Mouse (Mus musculus) kidney, embryonic 16.5 days (tissue): Measurements from ENCODE around the gene Rbp7. TPM values are rescaled to one million over a fixed set of nuclear protein-coding genes. Genes with fewer than 3 reads are reported as not detected.
"Not testable (repeated sequence)": the region's sequence is repeated elsewhere in the genome, so short reads cannot be mapped to it uniquely, and the experiment has no call there.

ENCODE experiments used
- ATAC-seq: fragments of 200-750 bp; cut with Nextera tagmentation; 2 replicates; pipeline ENCODE4 v1.8.0; 2017; ENCODE audit warnings: moderate TSS enrichment; ENCODE audit not compliant: low FRiP score, low TSS enrichment
- H3K27ac ChIP-seq: fragments of 300-500 bp; sonication (generic); 2 replicates; pipeline ENCODE4 v1.5.1; 2014; ENCODE audit warnings: low read length
- H3K27me3 ChIP-seq: fragments of 300-500 bp; sonication (generic); 2 replicates; pipeline ENCODE4 v1.6.1; 2014; ENCODE audit warnings: low read length, control low read depth, mixed read lengths; ENCODE audit not compliant: insufficient read depth
- H3K36me3 ChIP-seq: fragments of 300-500 bp; sonication (generic); 2 replicates; pipeline ENCODE4 v1.6.1; 2014; ENCODE audit warnings: low read length, control low read depth, mixed read lengths; ENCODE audit not compliant: insufficient read depth
- H3K4me1 ChIP-seq: fragments of 300-500 bp; sonication (generic); 2 replicates; pipeline ENCODE4 v1.6.1; 2014; ENCODE audit warnings: low read length, control low read depth, mixed read lengths; ENCODE audit not compliant: insufficient read depth
- H3K4me2 ChIP-seq: fragments of 300-500 bp; sonication (generic); replicated peaks from 2 replicates; pipeline ENCODE4 v1.6.1; 2014; ENCODE audit warnings: low read depth, low read length
- H3K4me3 ChIP-seq: fragments of 300-500 bp; sonication (generic); 2 replicates; pipeline ENCODE4 v1.5.1; 2014; ENCODE audit warnings: mild to moderate bottlenecking, low read length
- H3K9ac ChIP-seq: fragments of 300-500 bp; sonication (generic); replicated peaks from 2 replicates; pipeline ENCODE4 v1.6.1; 2014; ENCODE audit warnings: low read length
- H3K9me3 ChIP-seq: fragments of 300-500 bp; sonication (generic); 2 replicates; pipeline ENCODE4 v1.6.1; 2016; ENCODE audit warnings: low read length, control low read depth
- WGBS: fragments of 180-500 bp; shearing (Covaris S2); extraction: QIAGEN DNeasy Blood & Tissue Kit; methylation state at CpG from one replicate; pipeline ENCODE4 v1.1.7; 2014; 5-methylcytosine and 5-hydroxymethylcytosine counted together
- polyA plus RNA-seq: library from polyadenylated mRNA; unstranded; fragments of >200 nt; fragmentation: Nextera tagmentation; extraction: Ambion mirVana; gene quantifications from 2 replicates; pipeline ENCODE4 v1.2.1, GENCODE M21; 2015

Gene Rbp7
- polyA plus RNA-seq, 1 experiment from 2014 or later, result 1.3 TPM

DNA sequence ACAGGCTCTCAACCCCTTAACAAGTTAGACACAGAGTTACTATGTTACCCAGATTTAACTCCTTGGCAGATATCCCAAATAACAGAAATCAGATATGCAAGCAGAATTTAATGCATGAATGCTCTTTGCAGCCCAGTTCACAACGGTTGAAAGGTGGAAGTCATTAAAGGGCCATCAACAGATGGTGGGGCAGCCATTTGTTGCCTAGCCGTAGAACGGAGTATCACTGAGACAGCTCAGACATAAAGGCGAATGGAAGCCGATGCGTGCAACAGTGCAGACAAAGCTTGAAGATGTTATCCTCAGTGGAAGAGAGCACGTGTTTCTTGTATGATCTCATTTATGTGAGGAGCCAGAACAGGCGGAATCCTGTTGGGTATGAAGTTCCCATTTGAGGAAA lies 14.2 kb downstream of the Rbp7 start:
- Histone ChIP-seq H3K27ac (no peak overlapping the region), H3K27me3 (no peaks in the 10 kb centered on the region), H3K4me1 (peaks cover 12% of the 10 kb centered on the region), H3K9ac (no peak overlapping the region), H3K4me2 (no peak overlapping the region), H3K4me3 (no peak overlapping the region), H3K9me3 (no peaks in the 10 kb centered on the region), H3K36me3 (no peaks in the 10 kb centered on the region)
- ATAC-seq, result 0 out of 2 replicates have a peak, but pooled peaks have one; percentile 29
- WGBS, result 23% methylated on average over 8 of the region's 8 CpGs

DNA sequence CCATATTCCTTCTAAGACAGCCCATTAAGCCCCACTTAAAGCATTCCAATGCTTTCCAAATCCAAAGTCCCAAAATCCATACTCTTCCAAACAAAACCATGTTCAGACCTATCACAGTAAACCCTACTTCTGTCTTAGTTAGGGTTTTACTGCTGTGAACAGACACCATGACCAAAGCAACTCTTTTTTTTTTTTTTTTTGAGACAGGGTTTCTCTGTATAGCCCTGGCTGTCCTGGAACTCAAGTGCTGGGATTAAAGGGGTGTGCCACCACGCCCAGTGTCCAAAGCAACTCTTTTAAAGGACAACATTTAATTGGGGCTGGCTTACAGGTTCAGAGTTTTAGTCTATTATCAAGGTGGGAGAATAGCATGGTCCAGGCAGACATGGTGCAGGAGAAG lies 22.9 kb downstream of the Rbp7 start:
- not testable (repeated sequence) for ATAC-seq, H3K9ac ChIP-seq, H3K9me3 ChIP-seq, H3K4me2 ChIP-seq, H3K36me3 ChIP-seq, H3K27ac ChIP-seq, H3K4me3 ChIP-seq, H3K4me1 ChIP-seq, H3K27me3 ChIP-seq
- 90% methylated on average over 1 of the region's 1 CpGs for WGBS

DNA sequence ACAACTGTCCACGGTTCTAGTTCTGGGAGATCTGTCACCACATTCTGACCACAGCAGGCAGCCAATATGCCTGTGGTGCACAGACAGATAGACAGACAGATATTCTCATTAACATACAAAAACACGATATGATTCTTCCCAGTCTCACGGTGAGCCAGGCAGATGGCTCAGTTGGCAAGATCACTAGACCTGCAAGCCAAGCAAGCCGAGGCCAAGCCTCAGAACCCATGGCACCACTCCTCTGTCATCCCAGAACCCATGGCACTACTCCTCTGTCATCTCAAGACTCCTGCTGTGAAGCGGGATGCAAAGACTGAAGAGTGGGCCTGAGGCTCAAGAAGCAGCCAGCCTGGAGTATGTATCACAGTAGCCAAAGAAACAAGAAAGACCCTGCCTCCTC lies 25.2 kb downstream of the Rbp7 start:
- H3K9me3 ChIP-seq, result no peaks in the 10 kb centered on the region
- H3K27ac ChIP-seq, result no peak overlapping the region
- no peak overlapping the region for H3K4me3 ChIP-seq
- no peaks in the 10 kb centered on the region for H3K36me3 ChIP-seq
- H3K27me3 ChIP-seq, result no peaks in the 10 kb centered on the region
- H3K9ac ChIP-seq, result no peak overlapping the region
- no peak overlapping the region for H3K4me2 ChIP-seq
- H3K4me1 ChIP-seq, result peaks cover 6% of the 10 kb centered on the region; the same call in 1 of the 2 replicates
- no peak for ATAC-seq
- 87% methylated on average over 5 of the region's 5 CpGs for WGBS

DNA sequence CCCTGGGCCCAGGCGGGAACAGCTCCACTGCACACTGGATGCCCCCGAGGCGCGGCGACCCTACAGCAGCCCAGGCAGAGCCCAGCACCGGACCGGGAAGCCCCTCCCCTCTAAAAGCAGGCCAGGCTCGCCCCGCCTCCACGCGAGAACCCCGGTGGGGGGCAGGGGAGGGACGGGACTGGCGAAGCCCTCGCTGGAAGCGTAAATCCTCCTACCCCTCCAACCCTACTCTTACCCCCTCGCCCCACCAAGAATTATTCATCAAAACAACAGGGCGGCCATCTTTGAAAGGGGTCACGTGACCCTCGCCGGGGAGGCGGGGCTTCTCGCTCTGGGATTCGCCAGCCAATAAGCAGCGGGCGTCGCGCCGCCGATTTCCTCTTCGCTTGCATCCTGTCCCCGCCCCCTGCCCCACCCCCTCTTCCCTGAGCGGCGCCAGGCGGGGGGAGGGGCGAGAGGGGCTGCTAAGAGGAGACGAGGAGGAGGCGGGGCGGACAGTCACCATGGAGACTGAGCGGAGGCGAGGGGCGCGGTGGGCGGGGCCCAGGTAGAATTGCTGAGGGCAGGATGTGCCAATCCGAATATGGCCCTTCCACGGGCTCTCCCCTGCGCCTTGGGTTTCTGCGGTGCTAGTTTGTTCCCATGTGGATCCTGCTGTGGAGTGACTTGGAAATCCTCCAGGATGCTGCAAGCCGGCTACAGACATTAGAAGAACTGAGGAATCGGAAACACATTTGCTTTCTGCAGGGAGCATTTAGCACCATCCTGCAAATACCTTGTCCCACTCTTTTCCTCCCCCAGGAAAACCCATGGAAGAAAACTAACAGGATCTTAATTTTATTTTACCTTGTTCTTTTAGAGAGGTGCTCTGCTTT lies 28.2 kb downstream of the Rbp7 start, which contains the start of gene Ube4b:
TSS of gene Ube4b (minus strand) at position 425 of the 875 bp plus-strand sequence.
- peak; percentile 96 for ATAC-seq

DNA sequence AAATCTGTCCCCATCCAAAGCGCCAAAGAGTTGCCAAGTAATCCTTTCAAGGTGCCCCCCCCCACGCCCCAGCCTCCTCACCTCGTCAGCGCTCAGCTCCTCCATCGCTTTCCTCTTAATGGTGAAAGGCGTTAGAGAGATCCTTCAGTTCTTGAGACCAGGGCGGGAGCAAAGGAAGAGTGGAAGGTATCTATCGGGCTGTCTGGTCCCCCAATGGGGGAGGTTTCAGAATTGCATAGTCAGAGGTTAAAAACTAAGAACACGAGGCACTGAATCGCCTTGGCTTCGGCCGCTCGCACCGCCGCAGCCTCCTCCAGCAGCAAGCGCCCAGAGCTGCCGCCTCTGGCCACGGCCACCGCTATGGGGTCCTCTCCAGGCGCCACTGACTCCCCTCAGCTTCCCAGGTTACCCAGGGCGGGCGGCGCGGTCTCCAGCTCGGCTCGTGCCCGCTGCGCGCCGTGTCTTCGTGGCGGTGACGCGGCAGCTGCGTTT lies 28.9 kb downstream of the Rbp7 start:
- 0% methylated on average over 35 of the region's 35 CpGs for WGBS
- peak; percentile 86 for ATAC-seq

More for the DNA sequence above, 28.2 kb downstream of the Rbp7 start, which contains the start of gene Ube4b:
- H3K27me3 ChIP-seq, result no peaks in the 10 kb centered on the region
- H3K4me3 ChIP-seq, result peak within 1 kb of the TSS; percentile 72
- H3K9me3 ChIP-seq, result no peaks in the 10 kb centered on the region
- under 1% methylated on average over 45 of the region's 50 CpGs for WGBS
- peak within 1 kb of the TSS; percentile 97 for H3K27ac ChIP-seq
- peak within 1 kb of the TSS; percentile 81 for H3K9ac ChIP-seq
- H3K36me3 ChIP-seq, result 0 out of 2 replicates have a peak, but pooled peaks cover 2% of the 10 kb centered on the region
- H3K4me2 ChIP-seq, result peak within 1 kb of the TSS; percentile 76
- peaks cover 18% of the 10 kb centered on the region for H3K4me1 ChIP-seq

DNA sequence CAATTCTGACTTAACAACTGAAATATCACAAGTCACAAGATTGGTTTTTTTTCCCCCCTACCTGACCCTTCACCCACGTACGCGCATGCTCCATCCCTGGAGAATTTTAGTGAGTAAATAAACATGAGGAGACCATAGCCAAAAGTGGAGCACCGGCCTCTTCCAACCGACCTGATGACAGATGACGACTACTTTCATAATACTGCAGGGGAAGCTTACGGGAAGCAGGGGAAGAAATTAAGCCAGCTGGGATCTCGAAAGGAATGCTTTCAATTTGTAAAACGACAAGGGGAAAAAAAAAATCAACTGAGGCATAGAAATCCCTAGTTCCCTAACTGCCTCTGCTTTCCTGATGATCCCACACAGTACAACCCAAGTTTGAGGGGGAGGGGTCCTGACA lies 30.0 kb downstream of the Rbp7 start:
- H3K4me3 ChIP-seq, result peak overlapping the region; percentile 72
- no peak for ATAC-seq
- H3K36me3 ChIP-seq, result 0 out of 2 replicates have a peak, but pooled peaks cover 3% of the 10 kb centered on the region
- peaks cover 24% of the 10 kb centered on the region for H3K4me1 ChIP-seq
- H3K9ac ChIP-seq, result peak overlapping the region; percentile 70
- H3K9me3 ChIP-seq, result no peaks in the 10 kb centered on the region
- H3K4me2 ChIP-seq, result peak overlapping the region; percentile 76
- H3K27me3 ChIP-seq, result no peaks in the 10 kb centered on the region
- WGBS, result under 1% methylated on average over 9 of the region's 9 CpGs
- H3K27ac ChIP-seq, result peak overlapping the region; percentile 61

More for the DNA sequence above, 28.9 kb downstream of the Rbp7 start:
- peak overlapping the region; percentile 76 for H3K4me2 ChIP-seq
- H3K36me3 ChIP-seq, result 0 out of 2 replicates have a peak, but pooled peaks cover 3% of the 10 kb centered on the region
- no peaks in the 10 kb centered on the region for H3K9me3 ChIP-seq
- H3K4me3 ChIP-seq, result peak overlapping the region; percentile 72
- H3K27ac ChIP-seq, result peak overlapping the region; percentile 97
- no peaks in the 10 kb centered on the region for H3K27me3 ChIP-seq
- H3K4me1 ChIP-seq, result peaks cover 24% of the 10 kb centered on the region
- peak overlapping the region; percentile 81 for H3K9ac ChIP-seq

DNA sequence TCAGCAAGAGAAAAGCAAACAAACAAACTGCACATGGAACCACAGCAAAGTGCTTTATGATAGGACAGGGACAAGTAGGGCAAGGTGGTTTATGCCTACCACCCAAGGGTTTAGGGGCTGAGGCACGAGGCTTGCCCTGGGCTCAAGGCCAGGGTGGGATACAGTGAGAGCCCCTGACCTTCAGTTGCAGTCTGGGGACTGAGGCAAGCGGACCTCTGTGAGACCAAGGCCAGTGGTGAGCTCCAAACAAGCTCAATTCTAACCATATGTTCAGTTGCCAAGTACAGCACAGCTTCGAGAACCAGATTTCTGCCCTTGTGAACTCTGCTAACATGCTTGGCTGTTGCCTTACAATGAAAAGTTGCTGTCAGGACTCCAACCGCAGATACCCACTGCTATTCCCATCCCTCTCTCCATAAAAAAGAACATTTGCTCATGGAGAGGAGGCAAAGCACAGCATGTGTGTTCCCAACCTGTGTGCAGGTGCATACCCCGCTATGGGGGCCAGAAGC lies 36.9 kb downstream of the Rbp7 start:
- Histone ChIP-seq H3K36me3 (peaks cover 3% of the 10 kb centered on the region; the same call in 1 of the 2 replicates), H3K9me3 (no peaks in the 10 kb centered on the region), H3K4me3 (no peak overlapping the region), H3K27me3 (no peaks in the 10 kb centered on the region), H3K27ac (no peak overlapping the region), H3K9ac (no peak overlapping the region), H3K4me2 (no peak overlapping the region), H3K4me1 (peaks cover 37% of the 10 kb centered on the region)
- 63% methylated on average over 5 of the region's 5 CpGs for WGBS
- no peak for ATAC-seq

DNA sequence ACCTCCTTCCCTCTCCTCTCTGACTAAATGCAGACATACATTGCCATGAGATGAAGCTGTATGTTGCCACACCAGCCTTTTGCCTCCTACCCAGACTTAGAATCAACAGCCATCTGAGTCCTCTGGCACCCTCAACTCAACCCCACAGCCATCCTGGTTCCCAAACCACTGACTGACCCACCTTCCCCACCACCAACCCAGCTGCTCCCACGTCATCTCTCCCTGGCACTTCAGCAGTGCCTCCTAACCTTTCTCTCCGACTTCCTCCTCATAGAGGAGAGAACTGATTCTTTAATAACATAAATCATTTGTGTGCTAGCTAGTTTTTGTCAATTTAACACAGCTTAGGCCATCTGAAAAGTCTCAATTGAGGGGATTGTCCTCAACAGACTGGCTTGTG lies 37.8 kb downstream of the Rbp7 start:
- Histone ChIP-seq H3K4me2 (no peak overlapping the region), H3K27me3 (no peaks in the 10 kb centered on the region), H3K4me3 (no peak overlapping the region), H3K9ac (no peak overlapping the region), H3K4me1 (peaks cover 36% of the 10 kb centered on the region), H3K27ac (peak overlapping the region; percentile 73; the same call in 1 of the 2 replicates), H3K9me3 (no peaks in the 10 kb centered on the region), H3K36me3 (peaks cover 7% of the 10 kb centered on the region; the same call in 1 of the 2 replicates)
- whole genome bisulfite sequencing, result 50% methylated on average over 2 of the region's 2 CpGs
- no peak for ATAC-seq

DNA sequence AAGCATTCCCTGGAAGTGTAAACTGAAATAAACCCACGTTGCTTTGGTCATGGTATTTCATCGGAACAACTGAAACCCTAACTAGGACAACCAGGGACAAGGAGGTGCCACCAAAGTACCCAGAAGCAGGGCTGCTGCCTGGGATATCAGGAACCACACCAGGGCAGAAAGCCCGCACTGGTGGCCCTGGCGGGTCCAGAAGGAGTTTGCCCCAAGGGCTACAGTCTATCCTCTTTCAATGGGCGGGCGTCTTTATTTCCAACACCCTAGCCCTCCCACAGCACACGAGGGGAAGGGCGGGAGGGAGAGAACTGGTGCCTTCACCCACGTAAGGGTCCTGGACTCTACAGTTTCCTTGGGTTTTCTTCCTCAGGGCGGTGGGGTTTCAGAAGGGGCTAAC lies 38.4 kb downstream of the Rbp7 start:
- peak overlapping the region; percentile 8; the same call in 1 of the 2 replicates for H3K4me2 ChIP-seq
- WGBS, result 60% methylated on average over 10 of the region's 10 CpGs
- H3K4me1 ChIP-seq, result peaks cover 31% of the 10 kb centered on the region
- no peak for ATAC-seq
- H3K4me3 ChIP-seq, result no peak overlapping the region
- H3K36me3 ChIP-seq, result peaks cover 5% of the 10 kb centered on the region; the same call in 1 of the 2 replicates
- H3K27ac ChIP-seq, result peak overlapping the region; percentile 73; the same call in 1 of the 2 replicates
- no peaks in the 10 kb centered on the region for H3K27me3 ChIP-seq
- no peak overlapping the region for H3K9ac ChIP-seq
- H3K9me3 ChIP-seq, result no peaks in the 10 kb centered on the region
